Mouse (Mus musculus) right cerebral cortex, adult 2 months (tissue): ENCODE measurements at regions not wholly inside any gene's neighbourhood (a gene's known extent, or its start where the extent isn't known, plus 50 kb on each side); places are given as distances from the start of the nearest gene placed in this dataset.
A peak's percentile ranks its signal among the peaks of the same experiment; 100 is the strongest.
"Not testable (repeated sequence)": the region's sequence is repeated elsewhere in the genome, so short reads cannot be mapped to it uniquely, and the experiment has no call there.

Experiments used
- DNase-seq, 2 experiments: peaks; one replicate each; pipeline ENCODE4 v3.0.0; 2021 to 2022; ENCODE audit warnings: low spot score in 2 of 2

DNA sequence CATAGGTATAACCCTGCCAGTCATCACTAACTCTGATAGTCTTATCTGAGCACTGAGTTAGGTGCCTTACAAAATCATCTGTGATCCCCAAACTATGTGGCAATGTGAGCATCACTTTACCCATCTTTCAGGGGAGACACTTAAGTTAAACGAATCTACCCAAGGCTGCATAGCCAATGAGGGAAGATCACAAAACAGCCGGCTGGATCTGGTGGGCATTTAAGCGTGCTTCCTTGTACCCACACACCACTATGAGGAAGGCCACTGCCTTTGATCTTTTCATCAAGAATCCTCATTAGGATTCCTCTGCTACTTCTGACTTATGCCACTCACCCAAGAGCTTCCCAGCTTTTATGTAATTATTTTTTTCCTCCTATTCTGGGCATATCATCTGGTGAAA, 257.1 kb upstream of the Pik3r1 start:
- no peak for DNase-seq

DNA sequence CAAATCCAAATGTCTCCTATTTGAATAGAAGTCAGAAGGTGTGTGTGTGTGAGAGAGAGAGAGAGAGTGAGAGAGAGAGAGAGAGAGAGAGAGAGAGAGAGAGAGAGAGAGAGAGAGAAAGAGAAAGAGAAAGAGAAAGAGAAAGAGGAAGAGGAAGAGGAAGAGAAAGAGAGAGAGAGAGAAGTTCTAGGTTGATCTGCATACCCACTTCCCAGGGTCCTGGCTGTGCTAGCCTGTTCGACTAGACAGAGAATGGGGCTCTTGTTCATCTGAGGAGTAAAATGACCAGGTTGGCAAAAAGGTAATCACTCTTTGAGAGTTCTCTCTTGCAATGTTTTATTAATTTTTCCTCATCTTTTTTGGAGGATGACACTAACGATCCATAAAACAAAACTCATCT, 257.5 kb upstream of the Pik3r1 start:
- DNase-seq: not testable (repeated sequence)

DNA sequence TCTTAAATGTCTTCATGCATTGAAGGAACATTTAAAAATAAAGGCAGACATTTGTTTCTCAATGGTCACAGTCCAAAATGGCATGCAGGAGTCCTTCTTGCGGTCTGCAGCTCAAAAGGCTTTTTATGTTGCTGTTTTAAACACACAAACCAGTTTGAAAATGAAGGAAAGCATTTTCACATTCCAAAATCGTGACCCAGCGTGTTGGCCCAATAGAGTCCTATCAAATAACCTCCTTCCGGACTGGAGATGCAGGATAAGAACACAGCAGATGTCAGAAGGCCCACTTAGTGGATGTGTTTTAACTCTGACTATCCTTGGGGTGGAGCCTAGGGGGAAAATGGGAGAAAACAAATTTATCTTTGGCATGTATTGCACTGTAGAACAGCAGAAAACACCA, 263.4 kb upstream of the Pik3r1 start:
- DNase-seq: no peak

DNA sequence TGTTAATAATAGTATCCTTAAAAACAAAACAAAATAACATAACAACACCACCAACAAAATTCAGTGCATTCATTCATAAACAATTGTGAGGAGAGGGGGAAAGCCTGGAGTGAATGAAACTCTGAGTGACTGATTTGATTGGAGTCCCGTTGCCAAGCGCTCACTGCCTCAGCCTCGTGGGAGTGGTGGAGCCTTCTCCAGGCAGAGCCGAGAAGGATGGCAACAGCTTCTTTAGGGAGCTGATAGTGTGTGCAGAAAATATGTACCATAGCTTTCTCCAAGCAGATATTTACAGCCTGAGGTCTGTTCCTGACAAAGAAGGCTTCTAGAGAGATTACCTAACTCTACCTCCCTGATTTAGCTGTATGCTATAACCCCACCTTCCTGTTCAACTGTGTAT, 266.5 kb upstream of the Pik3r1 start:
- peak in 1 of 2 experiments; percentile 17 for DNase-seq

DNA sequence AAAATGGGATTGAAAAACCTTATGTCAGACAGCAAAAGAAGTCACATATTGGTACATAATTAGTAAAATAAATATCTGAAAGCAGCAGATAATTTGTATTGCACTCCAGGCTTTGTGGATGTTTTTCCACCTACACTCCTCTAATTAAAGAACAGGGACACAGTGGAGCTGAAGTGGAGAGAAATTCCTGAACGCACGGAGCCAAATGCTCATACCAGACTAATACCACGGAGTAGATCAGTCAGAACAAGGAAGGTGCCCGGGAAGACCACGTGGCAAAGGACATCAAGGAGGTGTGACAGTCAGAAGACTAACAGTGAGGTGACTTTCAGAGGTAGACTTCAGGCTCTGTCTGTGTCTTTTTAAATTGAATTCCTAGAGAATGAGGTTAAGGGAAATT, 268.0 kb upstream of the Pik3r1 start:
- DNase-seq: peak; percentile 7 to 17

DNA sequence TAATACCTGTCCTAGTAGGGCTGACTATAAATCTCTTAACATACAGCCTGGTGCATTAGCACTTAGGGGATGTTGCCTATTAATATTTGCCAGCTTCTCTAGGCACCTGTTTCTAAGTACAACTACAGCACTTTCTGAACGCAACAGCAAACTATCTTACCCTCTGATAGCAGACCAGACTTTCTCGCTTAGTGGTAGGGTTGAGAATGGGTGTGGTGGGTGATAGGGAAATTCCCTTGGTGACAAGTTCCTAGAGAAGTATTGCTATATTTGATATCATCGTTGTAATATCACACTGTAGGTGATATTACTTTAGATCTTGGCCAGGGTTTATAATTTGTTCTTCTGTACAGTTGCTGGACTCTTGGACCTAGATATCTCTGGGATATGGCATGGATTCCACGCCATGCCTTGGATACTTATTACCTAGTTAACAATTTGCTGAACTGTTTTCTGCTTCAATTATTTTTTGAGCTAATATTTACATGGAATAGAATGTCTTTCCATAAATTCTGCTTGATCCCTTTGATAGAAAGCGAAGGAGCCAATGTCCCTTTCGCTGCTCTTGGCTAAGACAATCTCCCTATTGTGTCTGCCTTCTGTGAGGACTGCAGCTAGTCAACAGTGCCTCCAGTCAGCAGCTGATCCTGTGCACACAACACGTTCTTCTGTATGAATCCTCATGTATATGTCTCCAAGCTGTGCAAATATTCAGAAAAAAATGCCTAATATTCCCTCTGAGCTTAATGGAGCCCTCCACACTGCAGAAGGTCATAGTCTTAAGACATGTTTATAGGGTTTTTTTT, 269.0 kb upstream of the Pik3r1 start:
- no peak for DNase-seq

DNA sequence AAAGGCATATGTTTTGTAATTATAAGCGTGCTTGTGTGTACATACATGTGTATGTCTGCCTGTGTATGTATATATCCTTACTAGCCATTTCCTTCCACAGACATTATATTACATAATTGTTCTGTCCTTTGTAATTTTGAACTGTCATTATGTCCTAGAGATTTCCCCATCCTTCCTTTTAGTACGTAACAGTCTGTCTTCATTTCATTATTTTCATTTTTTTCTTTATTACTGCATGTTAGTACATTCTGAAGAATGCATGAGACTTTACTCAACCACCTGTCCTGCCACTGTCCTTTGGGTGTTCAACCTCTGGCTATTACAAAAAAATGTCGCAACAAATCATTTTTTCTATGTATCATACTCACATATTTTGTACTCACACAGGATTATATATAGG, 292.2 kb upstream of the Pik3r1 start:
- DNase-seq: no peak

DNA sequence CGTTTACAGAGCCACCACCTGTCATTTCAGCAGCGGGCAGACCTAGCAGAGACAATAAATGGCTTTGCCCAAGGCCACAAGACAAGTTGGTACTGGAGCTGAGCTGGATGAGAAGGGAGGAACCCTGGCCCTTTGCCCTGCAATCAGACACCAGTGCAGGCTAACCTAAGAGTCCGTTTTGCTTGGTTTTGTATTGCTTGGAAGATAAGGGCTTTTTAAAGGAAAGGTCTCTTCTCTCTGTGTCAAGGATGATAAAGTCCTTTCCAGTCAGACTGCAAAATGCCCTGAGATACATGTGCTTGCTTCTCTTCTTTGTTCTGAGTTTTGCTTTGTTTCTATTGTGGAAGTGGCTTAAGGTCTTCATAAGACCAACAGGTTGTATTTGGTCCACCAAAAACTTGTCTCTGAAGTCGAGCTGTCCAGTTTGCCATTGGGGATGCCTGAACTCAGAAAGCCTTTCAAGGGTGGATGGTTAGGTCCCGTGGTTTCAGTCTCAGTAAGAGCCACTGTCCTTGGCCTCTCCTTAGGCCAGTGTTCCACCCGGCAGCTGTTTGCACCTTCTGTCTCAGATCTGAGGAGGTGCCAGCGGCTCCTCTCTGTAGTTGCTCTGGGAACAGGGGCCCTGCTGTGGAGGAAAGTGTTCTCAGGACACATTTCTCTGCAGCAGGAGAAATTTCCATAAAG, 296.7 kb upstream of the Pik3r1 start:
- no peak for DNase-seq

DNA sequence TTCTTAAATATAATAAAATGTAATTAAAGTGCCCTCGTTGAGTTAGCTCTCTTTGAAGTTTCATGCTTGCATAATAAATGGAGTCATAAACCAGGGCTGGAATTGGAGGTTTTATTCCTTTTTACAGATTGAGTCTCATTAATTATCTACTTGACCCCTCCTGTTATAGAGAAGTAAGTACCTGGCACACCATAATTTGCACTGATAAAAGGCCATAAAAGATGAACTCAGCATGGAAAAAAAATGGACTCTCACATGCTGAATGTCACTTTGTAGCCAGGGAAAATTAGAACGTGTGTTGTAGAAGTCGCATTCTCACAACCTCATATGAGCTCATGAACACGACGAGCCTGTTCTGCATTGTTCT, 297.2 kb upstream of the Pik3r1 start:
- DNase-seq: no peak

DNA sequence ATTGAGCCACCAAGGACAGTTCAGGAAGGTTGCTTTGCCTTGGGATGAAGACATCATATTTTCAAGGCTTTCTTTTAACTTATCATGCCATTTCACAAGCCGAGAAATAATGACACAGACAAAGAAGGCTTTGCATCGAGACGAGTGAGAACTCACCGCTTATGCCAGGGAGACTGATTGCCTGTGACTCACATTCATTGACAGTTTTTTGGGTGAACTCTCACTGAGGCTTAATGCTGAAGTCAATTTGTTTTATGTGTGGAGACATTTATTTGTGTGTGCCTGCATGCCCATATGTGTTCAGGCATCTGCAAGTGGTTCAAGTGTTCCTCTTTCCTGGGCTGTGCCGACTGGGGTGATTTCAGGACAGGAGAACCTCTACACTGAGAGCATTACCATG, 297.8 kb upstream of the Pik3r1 start:
- no peak for DNase-seq

DNA sequence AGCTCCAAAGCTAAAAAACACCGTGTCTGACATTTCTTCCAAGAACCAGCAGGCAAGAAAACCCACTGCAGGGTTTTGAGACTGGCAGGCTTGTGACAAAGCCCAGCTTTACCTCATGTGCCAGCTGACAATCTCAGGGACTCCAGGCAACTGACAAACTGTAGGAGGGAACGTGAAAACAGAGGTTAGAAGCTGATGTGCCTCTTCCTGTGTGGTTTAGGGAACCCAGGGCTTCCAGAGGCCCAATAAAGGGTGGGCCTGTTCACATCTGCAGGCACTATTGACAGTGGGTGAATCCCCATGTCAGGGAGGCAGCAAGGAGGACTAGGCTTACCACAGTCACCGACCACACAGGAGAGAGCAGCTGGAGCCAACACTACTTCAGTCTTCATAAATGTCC, 302.7 kb upstream of the Pik3r1 start:
- no peak for DNase-seq

DNA sequence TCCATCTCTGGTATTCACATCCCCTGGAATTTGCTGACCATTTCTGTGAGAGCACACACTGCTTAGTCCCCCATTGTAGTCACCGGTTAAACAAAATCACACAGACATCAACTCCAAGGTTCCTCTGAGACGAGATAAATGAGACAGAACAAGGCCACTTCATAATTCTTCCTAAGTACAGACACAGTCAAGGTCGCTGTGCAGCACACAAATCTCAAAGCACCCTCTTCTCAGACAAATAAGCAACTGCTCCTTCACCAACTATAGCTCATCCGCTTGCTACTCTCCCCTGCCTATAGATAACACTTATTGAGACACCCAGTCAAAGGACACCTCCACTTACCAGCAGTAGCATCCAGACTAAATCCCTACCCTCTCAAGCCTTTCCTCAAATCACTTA, 304.3 kb upstream of the Pik3r1 start:
- no peak for DNase-seq

DNA sequence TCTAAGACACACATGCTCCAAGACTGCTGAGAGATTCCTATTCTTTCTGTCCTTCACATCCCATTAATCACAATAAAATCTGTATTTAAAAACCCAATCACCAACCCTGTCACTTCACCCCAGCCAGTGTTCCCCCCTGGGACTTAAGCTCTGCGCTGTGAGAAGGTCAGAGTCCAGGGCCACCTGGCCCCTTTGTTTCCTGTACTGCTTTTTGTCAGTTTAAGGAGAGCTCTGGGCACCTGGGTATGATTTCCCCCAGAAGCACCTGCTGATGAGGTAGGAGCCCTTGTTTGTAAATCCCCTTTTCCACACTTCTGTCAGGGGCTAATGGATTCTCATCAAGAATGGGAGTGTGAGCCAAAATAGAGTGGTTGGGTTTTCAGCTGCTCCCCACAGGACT, 319.7 kb upstream of the Pik3r1 start:
- DNase-seq: no peak

DNA sequence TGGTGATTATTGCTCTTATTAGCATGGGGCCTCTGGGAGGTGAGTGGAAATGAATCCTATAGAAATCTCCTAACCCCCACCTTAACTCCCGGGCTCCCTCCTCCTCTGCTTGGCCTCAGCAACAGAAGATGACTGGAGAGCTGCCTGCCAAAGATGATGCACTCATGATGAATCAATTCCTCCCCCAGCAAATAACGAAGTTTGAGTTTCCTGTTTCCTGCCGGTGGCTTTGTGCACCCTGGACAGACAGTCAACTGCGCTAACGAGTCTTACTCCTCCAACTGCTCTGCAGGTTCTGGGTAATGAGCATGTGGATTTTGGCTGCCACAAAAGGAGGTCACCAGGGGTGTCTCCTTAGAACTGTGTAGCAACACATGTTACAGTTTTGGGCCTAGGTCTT, 321.5 kb upstream of the Pik3r1 start:
- DNase-seq: no peak

DNA sequence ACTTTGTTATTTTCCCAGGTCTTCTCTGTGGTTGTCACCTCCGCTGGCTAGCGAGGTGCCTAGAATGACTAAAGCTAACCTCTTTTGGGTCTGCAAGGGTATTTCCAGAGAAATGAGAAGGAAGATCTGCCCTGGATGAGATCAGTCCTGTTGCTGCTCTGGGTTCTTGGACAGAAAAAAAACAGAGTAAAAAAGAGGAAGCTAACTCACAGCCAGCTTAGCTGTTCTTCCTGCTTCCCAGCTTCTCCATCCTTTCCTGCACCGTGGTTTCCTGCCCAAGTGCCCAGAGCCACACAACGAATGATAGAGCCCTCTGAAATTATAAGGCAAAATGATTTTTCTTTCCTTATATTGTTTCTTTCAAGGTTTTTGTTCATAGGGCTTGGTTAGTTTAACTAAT, 326.2 kb upstream of the Pik3r1 start:
- no peak for DNase-seq

DNA sequence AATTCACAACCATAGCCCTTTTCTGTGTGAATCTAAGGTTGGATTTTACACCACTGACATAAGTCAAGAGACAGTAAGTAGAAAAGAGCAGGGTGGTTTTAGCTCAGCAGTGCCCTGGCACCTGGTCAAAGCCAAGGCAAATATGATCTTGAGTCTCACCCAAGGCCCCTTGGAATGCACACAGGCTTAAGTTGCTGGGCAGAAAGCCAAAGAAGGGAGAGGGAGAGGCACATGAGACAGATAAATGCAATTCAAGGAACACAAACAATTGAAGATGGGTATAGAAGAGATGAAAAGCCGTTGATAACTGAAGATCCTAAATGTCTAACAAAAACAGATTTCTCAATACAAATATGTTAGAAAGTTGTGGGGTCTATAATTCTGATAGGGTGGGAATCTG, 335.1 kb upstream of the Pik3r1 start:
- no peak for DNase-seq

DNA sequence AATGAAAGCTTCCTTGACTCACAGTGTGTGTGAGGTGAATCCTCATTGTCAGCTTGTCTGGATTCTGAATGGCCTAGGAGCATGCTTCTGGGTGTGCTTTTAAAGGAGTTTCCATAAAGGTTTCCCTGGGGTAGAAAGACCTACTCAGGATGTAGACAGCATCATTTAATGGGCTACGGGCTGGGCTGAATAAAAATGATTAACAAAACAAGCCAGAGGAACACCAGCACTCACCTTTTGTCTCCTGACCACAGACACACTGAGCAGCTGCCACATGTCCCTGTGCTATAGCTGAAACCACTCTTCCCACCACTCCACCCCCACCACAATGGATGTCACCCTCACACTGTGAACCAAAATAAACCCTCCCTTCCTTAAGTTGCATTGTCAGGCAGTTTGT, 338.2 kb upstream of the Pik3r1 start:
- no peak for DNase-seq

DNA sequence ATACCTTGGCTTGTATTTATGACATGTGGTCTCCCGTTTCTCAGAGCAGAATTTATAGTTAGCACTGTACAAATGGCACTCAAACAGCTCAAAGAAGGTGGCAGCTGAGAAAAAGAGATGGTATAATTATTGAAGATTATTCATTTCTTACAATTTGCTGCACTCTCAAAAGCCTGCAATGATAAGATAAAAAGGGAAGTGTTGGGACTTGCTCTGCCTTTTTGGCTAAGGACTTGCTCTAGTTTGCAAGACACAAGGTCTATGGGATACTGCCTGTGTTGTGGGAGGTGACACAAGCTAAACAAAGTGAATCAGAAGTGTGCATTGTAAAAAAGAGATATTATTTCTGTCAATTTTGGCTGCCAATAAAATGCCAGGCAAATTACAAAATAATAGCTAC, 340.2 kb upstream of the Pik3r1 start:
- DNase-seq: no peak

DNA sequence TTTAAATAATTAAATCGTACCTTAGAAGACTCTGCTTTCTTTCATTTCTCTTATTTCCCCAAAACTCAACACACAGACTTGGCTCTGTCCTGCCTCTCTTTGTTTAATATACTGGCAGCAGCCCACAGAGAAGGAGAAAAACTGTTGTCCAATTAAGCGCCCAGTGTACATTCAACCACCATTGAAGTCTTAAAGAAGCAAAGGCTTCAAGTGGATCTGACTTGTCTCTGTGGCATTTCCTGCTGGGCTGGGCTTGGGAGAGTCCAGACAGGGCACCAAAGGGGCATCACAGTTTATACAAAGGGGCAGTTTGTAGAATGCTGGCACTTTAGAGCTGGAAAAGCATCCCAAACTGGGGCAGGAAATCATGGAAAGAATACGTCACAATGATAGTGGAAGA, 340.9 kb upstream of the Pik3r1 start:
- no peak for DNase-seq

DNA sequence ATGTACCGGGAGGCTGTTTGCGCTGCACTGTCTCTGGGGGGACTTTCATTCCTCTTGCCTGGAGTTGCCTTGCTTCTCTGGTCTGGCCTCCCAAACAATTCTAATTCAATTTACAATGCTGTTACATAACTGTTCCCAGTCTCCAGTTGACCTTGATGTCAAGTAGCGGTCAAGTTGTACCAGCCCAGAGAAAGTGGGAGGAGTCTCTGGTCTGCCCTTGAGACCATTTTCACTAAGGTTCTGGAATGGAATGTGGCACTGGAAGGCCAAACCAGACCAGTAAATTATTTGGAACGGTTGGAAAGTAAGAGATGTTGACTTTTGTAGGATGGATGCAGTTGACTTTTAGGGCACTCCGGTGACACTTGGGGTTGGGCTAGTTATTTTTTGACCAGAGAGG, 345.9 kb upstream of the Pik3r1 start:
- DNase-seq: no peak

DNA sequence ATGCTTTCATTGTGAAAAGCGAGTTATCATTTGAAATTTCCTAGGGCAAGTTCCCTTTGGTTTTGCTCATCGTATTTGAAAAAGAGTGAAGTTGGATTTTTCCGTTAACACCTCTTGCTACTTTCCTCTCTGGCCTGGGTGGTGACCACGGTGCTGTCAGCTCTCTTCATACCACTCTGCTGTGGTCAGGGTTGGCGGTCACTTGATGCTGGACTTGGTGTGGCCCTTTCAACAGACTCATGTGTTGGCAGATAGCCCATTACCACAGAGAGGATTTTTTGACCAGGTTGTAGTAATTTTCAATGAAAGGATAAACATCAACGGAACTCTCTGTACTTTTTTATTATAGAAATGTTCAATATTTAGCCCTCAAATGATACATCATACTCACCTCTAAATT, 354.3 kb upstream of the Pik3r1 start:
- DNase-seq: no peak

DNA sequence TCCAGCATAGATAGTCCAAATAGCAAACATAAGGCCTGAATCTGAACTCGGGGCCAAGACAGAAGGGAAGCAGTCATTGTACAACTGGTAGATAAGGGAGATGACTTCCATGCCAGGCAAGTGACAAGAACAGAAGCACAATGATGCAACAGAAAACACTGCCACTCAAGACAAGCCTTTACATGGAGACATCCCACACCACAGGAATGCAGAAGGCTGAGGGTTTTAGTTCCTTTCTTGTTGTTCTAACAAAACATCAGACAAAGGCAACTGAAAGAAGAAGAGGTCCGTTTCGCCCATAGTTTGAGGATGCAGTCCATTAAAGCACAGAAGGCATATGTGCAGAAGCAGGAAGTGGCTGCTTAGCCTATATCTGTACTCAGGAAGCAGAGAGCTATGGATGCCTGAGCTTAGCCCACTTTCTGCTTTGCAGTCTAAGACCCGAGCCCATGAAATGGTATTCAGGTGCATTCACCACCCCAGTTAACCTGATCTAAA, 360.0 kb upstream of the Pik3r1 start:
- DNase-seq: no peak

DNA sequence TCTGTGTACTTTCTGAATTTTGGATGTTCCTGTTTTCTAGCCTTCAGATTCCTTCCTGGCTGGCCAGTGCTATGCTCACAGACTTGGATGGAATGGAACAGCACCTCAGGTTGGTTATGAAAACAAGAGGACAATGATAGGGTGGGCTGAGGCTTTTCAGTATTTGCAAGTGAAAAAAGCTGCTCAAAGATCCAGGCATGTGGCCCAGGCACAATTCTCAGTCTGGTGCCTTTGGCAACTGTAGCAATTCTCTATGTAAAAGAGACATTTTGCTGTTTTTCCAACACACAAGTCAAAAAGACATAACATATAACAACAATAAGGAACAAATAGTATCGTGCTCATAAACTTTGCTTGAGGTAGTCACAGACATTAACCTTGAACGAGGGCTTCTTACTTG, 363.4 kb upstream of the Pik3r1 start:
- DNase-seq: no peak

DNA sequence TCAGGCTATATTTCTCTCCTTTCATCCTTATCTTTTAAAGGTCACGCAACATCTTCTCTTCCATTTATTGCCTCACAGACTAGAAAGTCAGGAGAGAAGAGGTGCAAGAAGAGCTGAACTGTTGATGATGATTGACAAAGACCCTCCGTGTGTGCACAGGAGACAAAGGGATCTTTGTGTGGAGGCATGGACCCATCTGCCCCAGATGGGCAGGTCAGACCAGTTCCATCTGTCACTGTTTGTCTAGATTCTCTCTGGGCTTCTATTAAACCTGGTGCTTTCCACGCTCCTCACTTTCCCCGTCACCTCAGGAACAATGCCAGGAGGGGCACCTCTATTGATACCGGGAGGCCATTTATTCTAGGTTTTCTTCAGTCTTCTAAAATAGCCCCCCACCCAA, 364.1 kb upstream of the Pik3r1 start:
- no peak for DNase-seq
